Mouse (Mus musculus): Measurements from ENCODE around the gene Tbc1d13. TPM values are rescaled to one million over a fixed set of nuclear protein-coding genes. Genes with fewer than 3 reads are reported as not detected.
A peak's percentile ranks its signal among the peaks of the same experiment; 100 is the strongest.
"Not testable (repeated sequence)": the region's sequence is repeated elsewhere in the genome, so short reads cannot be mapped to it uniquely, and the experiment has no call there.

Tbc1d13 gene
- polyA plus RNA-seq, 1 experiment from 2014 or later: 5.4 TPM

- not testable (repeated sequence) for H3K27ac ChIP-seq (ENCODE audit: low read length); H3K9ac ChIP-seq (ENCODE audit: low read length); H3K27me3 ChIP-seq (ENCODE audit: control insufficient read depth, insufficient read depth, low read length); H3K9me3 ChIP-seq (replicated peaks; ENCODE audit: control insufficient read depth, low read length)
- peaks cover 12% of the 10 kb centered on the region for H3K4me1 ChIP-seq (ENCODE audit: control insufficient read depth, insufficient read depth, low read length)
- H3K4me3 ChIP-seq (ENCODE audit: low read length): peak overlapping the region; percentile 85
- peaks cover 22% of the 10 kb centered on the region for H3K36me3 ChIP-seq (ENCODE audit: control insufficient read depth, insufficient read depth)
- peak; percentile 5; the same call in 1 of the 2 replicates for ATAC-seq (replicated peaks; ENCODE audit: extremely low read depth, insufficient read depth, low FRiP score)
- peak overlapping the region; percentile 94 for H3K4me2 ChIP-seq (ENCODE audit: low read depth, low read length)
- 45% methylated on average over 7 of the region's 7 CpGs for WGBS
Measured at GRCm38 (mm10) chr2:30178711-30179110, 45.2 kb downstream of the Tbc1d13 start.

- Histone ChIP-seq H3K4me2 (ENCODE audit: low read depth, low read length) (no peak overlapping the region), H3K9ac (ENCODE audit: low read length) (no peak overlapping the region), H3K4me3 (ENCODE audit: low read length) (no peak overlapping the region), H3K9me3 (replicated peaks; ENCODE audit: control insufficient read depth, low read length) (peaks cover 5% of the 10 kb centered on the region), H3K27me3 (ENCODE audit: control insufficient read depth, insufficient read depth, low read length) (no peaks in the 10 kb centered on the region), H3K27ac (ENCODE audit: low read length) (no peak overlapping the region), H3K4me1 (ENCODE audit: control insufficient read depth, insufficient read depth, low read length) (peaks cover 8% of the 10 kb centered on the region), H3K36me3 (ENCODE audit: control insufficient read depth, insufficient read depth) (peaks cover 8% of the 10 kb centered on the region)
- ATAC-seq (replicated peaks; ENCODE audit: extremely low read depth, insufficient read depth, low FRiP score): no peak
- 85% methylated on average over 2 of the region's 2 CpGs for WGBS
Measured at GRCm38 (mm10) chr2:30182424-30182823, 48.9 kb downstream of the Tbc1d13 start.

- H3K4me2 ChIP-seq (ENCODE audit: low read depth, low read length): no peak overlapping the region
- peaks cover 5% of the 10 kb centered on the region for H3K9me3 ChIP-seq (replicated peaks; ENCODE audit: control insufficient read depth, low read length)
- no peak overlapping the region for H3K27ac ChIP-seq (ENCODE audit: low read length)
- no peak overlapping the region for H3K4me3 ChIP-seq (ENCODE audit: low read length)
- no peaks in the 10 kb centered on the region for H3K4me1 ChIP-seq (ENCODE audit: control insufficient read depth, insufficient read depth, low read length)
- no peak overlapping the region for H3K9ac ChIP-seq (ENCODE audit: low read length)
- H3K27me3 ChIP-seq (ENCODE audit: control insufficient read depth, insufficient read depth, low read length): no peaks in the 10 kb centered on the region
- no peak for ATAC-seq (replicated peaks; ENCODE audit: extremely low read depth, insufficient read depth, low FRiP score)
- H3K36me3 ChIP-seq (ENCODE audit: control insufficient read depth, insufficient read depth): peaks cover 8% of the 10 kb centered on the region
- 66% methylated on average over 3 of the region's 3 CpGs for WGBS
Measured at GRCm38 (mm10) chr2:30183721-30184120, 50.2 kb downstream of the Tbc1d13 start.

- no peak overlapping the region for H3K4me3 ChIP-seq (ENCODE audit: low read length)
- H3K27ac ChIP-seq (ENCODE audit: low read length): no peak overlapping the region
- no peak overlapping the region for H3K9ac ChIP-seq (ENCODE audit: low read length)
- H3K36me3 ChIP-seq (ENCODE audit: control insufficient read depth, insufficient read depth): peaks cover 8% of the 10 kb centered on the region
- H3K4me2 ChIP-seq (ENCODE audit: low read depth, low read length): no peak overlapping the region
- H3K4me1 ChIP-seq (ENCODE audit: control insufficient read depth, insufficient read depth, low read length): no peaks in the 10 kb centered on the region
- peaks cover 5% of the 10 kb centered on the region for H3K9me3 ChIP-seq (replicated peaks; ENCODE audit: control insufficient read depth, low read length)
- no peak for ATAC-seq (replicated peaks; ENCODE audit: extremely low read depth, insufficient read depth, low FRiP score)
- 83% methylated on average over 6 of the region's 6 CpGs for WGBS
- H3K27me3 ChIP-seq (ENCODE audit: control insufficient read depth, insufficient read depth, low read length): no peaks in the 10 kb centered on the region
Measured at GRCm38 (mm10) chr2:30185276-30185675, 51.7 kb downstream of the Tbc1d13 start.

- Histone ChIP-seq H3K36me3 (ENCODE audit: control insufficient read depth, insufficient read depth) (peaks cover 8% of the 10 kb centered on the region), H3K9me3 (replicated peaks; ENCODE audit: control insufficient read depth, low read length) (peaks cover 5% of the 10 kb centered on the region), H3K27me3 (ENCODE audit: control insufficient read depth, insufficient read depth, low read length) (no peaks in the 10 kb centered on the region), H3K4me1 (ENCODE audit: control insufficient read depth, insufficient read depth, low read length) (no peaks in the 10 kb centered on the region), H3K4me2 (ENCODE audit: low read depth, low read length) (no peak overlapping the region), H3K4me3 (ENCODE audit: low read length) (no peak overlapping the region), H3K9ac (ENCODE audit: low read length) (no peak overlapping the region), H3K27ac (ENCODE audit: low read length) (no peak overlapping the region)
- 80% methylated on average over 3 of the region's 3 CpGs for WGBS
- no peak for ATAC-seq (replicated peaks; ENCODE audit: extremely low read depth, insufficient read depth, low FRiP score)
Measured at GRCm38 (mm10) chr2:30185681-30186080, 52.1 kb downstream of the Tbc1d13 start.

GRCm38 (mm10) chr2:30191790-30192580, 58.4 kb downstream of the Tbc1d13 start:
- ATAC-seq (replicated peaks; ENCODE audit: extremely low read depth, insufficient read depth, low FRiP score): no peak
- H3K27me3 ChIP-seq (ENCODE audit: control insufficient read depth, insufficient read depth, low read length): no peaks in the 10 kb centered on the region
- no peak overlapping the region for H3K4me2 ChIP-seq (ENCODE audit: low read depth, low read length)
- no peak overlapping the region for H3K27ac ChIP-seq (ENCODE audit: low read length)
- no peaks in the 10 kb centered on the region for H3K9me3 ChIP-seq (replicated peaks; ENCODE audit: control insufficient read depth, low read length)
- H3K9ac ChIP-seq (ENCODE audit: low read length): no peak overlapping the region
- peaks cover 4% of the 10 kb centered on the region for H3K36me3 ChIP-seq (ENCODE audit: control insufficient read depth, insufficient read depth)
- H3K4me3 ChIP-seq (ENCODE audit: low read length): no peak overlapping the region
- no peaks in the 10 kb centered on the region for H3K4me1 ChIP-seq (ENCODE audit: control insufficient read depth, insufficient read depth, low read length)
- 82% methylated on average over 12 of the region's 12 CpGs for WGBS

- WGBS: 73% methylated on average over 3 of the region's 3 CpGs
- H3K4me3 ChIP-seq (ENCODE audit: low read length): no peak overlapping the region
Measured at GRCm38 (mm10) chr2:30194656-30195055, 61.1 kb downstream of the Tbc1d13 start.

GRCm38 (mm10) chr2:30198021-30198420, 64.5 kb downstream of the Tbc1d13 start:
- H3K9me3 ChIP-seq (replicated peaks; ENCODE audit: control insufficient read depth, low read length): no peaks in the 10 kb centered on the region
- peak overlapping the region; percentile 7; the same call in 1 of the 2 replicates for H3K9ac ChIP-seq (ENCODE audit: low read length)
- H3K27me3 ChIP-seq (ENCODE audit: control insufficient read depth, insufficient read depth, low read length): no peaks in the 10 kb centered on the region
- H3K36me3 ChIP-seq (ENCODE audit: control insufficient read depth, insufficient read depth): no peaks in the 10 kb centered on the region
- H3K4me1 ChIP-seq (ENCODE audit: control insufficient read depth, insufficient read depth, low read length): peaks cover 15% of the 10 kb centered on the region
- ATAC-seq (replicated peaks; ENCODE audit: extremely low read depth, insufficient read depth, low FRiP score): no peak
- WGBS: 63% methylated on average over 4 of the region's 4 CpGs
- no peak overlapping the region for H3K4me3 ChIP-seq (ENCODE audit: low read length)
- no peak overlapping the region for H3K27ac ChIP-seq (ENCODE audit: low read length)
- H3K4me2 ChIP-seq (ENCODE audit: low read depth, low read length): no peak overlapping the region

More at GRCm38 (mm10) chr2:30194656-30195055, 61.1 kb downstream of the Tbc1d13 start:
- no peaks in the 10 kb centered on the region for H3K27me3 ChIP-seq (ENCODE audit: control insufficient read depth, insufficient read depth, low read length)
- no peak overlapping the region for H3K4me2 ChIP-seq (ENCODE audit: low read depth, low read length)
- H3K9me3 ChIP-seq (replicated peaks; ENCODE audit: control insufficient read depth, low read length): no peaks in the 10 kb centered on the region
- H3K36me3 ChIP-seq (ENCODE audit: control insufficient read depth, insufficient read depth): peaks cover 4% of the 10 kb centered on the region
- peaks cover 3% of the 10 kb centered on the region; the same call in 1 of the 2 replicates for H3K4me1 ChIP-seq (ENCODE audit: control insufficient read depth, insufficient read depth, low read length)
- H3K27ac ChIP-seq (ENCODE audit: low read length): no peak overlapping the region
- ATAC-seq (replicated peaks; ENCODE audit: extremely low read depth, insufficient read depth, low FRiP score): no peak
- H3K9ac ChIP-seq (ENCODE audit: low read length): no peak overlapping the region

GRCm38 (mm10) chr2:30199984-30200383, 66.4 kb downstream of the Tbc1d13 start:
- Histone ChIP-seq H3K4me1 (ENCODE audit: control insufficient read depth, insufficient read depth, low read length) (peaks cover 23% of the 10 kb centered on the region), H3K27ac (ENCODE audit: low read length) (0 out of 2 replicates have a peak overlapping the region, but pooled peaks have one; percentile 20), H3K36me3 (ENCODE audit: control insufficient read depth, insufficient read depth) (no peaks in the 10 kb centered on the region), H3K9ac (ENCODE audit: low read length) (no peak overlapping the region), H3K4me2 (ENCODE audit: low read depth, low read length) (no peak overlapping the region), H3K9me3 (replicated peaks; ENCODE audit: control insufficient read depth, low read length) (no peaks in the 10 kb centered on the region), H3K27me3 (ENCODE audit: control insufficient read depth, insufficient read depth, low read length) (no peaks in the 10 kb centered on the region), H3K4me3 (ENCODE audit: low read length) (no peak overlapping the region)
- ATAC-seq (replicated peaks; ENCODE audit: extremely low read depth, insufficient read depth, low FRiP score): no peak
- WGBS: 40% methylated on average over 1 of the region's 1 CpGs

Data from heart, embryonic 16.5 days (tissue).